Mouse (Mus musculus) ES-Bruce4 (cell line): ENCODE measurements around the gene Zfp978. TPM values are rescaled to one million over a fixed set of nuclear protein-coding genes. Genes with fewer than 3 reads are reported as not detected.
A peak's percentile ranks its signal among the peaks of the same experiment; 100 is the strongest.
"Not testable (repeated sequence)": the region's sequence is repeated elsewhere in the genome, so short reads cannot be mapped to it uniquely, and the experiment has no call there.

Source experiments
- H3K27ac ChIP-seq: 2 replicates; pipeline ENCODE4 v1.5.1; 2012; ENCODE audit warnings: low read length, inconsistent platforms; ENCODE audit not compliant: insufficient read depth
- H3K27me3 ChIP-seq: 2 replicates; pipeline ENCODE4 v1.6.1; 2012; ENCODE audit warnings: mild to moderate bottlenecking, low read length, inconsistent platforms; ENCODE audit not compliant: control insufficient read depth, poor library complexity, insufficient read depth, severe bottlenecking
- H3K36me3 ChIP-seq: 2 replicates; pipeline ENCODE4 v1.6.1; 2012; ENCODE audit warnings: inconsistent platforms, mild to moderate bottlenecking, low read length, moderate library complexity; ENCODE audit not compliant: control insufficient read depth, poor library complexity, insufficient read depth, severe bottlenecking
- H3K4me1 ChIP-seq: one replicate; pipeline ENCODE4 v1.8.1; 2011; ENCODE audit warnings: low read length; ENCODE audit not compliant: control insufficient read depth, insufficient read depth
- H3K4me3 ChIP-seq: 2 replicates; pipeline ENCODE4 v1.5.1; 2011; ENCODE audit warnings: low read depth, mild to moderate bottlenecking, low read length
- H3K9ac ChIP-seq: 2 replicates; pipeline ENCODE4 v1.6.1; 2012; ENCODE audit warnings: low read depth, mild to moderate bottlenecking, inconsistent platforms; ENCODE audit not compliant: poor library complexity, severe bottlenecking
- H3K9me3 ChIP-seq: replicated peaks from 2 replicates; pipeline ENCODE4 v1.6.1; 2012; ENCODE audit warnings: mild to moderate bottlenecking, low read length, inconsistent platforms; ENCODE audit not compliant: control insufficient read depth, poor library complexity, insufficient read depth, severe bottlenecking
- CTCF ChIP-seq: IDR thresholded peaks from one replicate; pipeline ENCODE4 v1.8.1; 2011; ENCODE audit warnings: low read depth, low read length
- polyA plus RNA-seq: library from polyadenylated mRNA; stranded (reverse); fragments of >200 nt; gene quantifications from 2 replicates; pipeline ENCODE4 v1.2.4, GENCODE M21; 2011; ENCODE audit warnings: low read depth; ENCODE audit not compliant: missing spikeins, insufficient read depth, insufficient read length

Gene Zfp978
- polyA plus RNA-seq, 1 experiment: 46.3 TPM

DNA sequence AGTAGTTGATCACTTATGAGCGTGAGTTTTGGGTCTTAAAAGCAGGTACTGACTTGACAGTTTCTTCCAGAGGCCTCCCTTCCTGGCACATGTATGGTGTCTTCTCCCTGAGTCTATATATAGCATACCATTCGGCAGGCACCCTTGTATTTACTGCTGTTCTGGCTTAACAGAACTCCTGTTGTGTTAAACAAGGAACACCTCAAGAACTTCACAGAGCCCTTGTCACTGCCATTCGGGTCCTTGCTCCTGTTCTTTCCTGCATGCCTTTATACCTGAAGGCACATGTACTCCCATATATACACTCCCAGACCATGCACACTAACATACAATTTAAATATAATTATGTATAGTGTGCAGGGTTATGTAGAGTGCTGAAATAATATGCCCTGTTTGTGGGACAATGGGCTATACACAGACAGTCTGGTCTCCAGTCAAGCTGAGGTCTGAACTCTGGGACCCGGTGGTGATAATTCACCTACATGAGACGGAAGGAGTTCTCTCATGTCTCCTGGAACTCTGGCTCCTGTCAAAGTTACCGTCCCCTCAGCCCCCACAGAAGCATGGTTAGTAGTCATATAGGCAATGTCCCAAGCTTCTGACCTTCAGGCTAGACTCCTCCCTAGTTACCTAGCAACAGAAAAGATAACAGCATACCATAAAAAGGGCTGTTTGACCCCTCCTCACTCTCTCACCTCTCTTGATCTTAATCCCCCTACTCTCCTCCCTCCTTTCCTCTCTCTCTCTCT, 37.0 kb downstream of the Zfp978 start:
- H3K4me3 ChIP-seq, H3K9me3 ChIP-seq: not testable (repeated sequence)

DNA sequence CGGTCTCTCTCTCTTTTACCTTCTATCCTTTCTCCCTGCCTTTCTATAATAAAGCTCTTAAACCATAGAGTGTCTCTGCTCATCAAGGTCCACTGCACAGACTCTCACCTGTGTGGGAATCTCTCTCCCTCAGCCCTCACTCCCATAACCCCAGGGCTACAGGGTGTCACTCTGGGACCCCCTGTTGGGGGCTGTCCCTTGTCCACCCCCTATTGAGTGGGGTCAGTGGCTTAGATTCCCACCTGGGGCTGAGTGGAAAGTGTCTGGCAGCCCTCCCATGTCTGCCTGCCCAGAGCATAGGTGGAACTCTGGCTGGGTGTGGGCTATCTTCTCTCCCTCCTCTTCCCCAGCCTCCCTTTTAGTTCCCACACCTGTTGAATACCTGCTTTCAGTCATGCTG, 37.6 kb downstream of the Zfp978 start:
- H3K4me3 ChIP-seq, H3K9ac ChIP-seq, H3K36me3 ChIP-seq, H3K4me1 ChIP-seq, H3K27ac ChIP-seq, H3K9me3 ChIP-seq, H3K27me3 ChIP-seq: not testable (repeated sequence)

More for the DNA sequence above, 37.0 kb downstream of the Zfp978 start:
- not testable (repeated sequence) for H3K27ac ChIP-seq, H3K9ac ChIP-seq, H3K4me1 ChIP-seq, H3K36me3 ChIP-seq, H3K27me3 ChIP-seq

DNA sequence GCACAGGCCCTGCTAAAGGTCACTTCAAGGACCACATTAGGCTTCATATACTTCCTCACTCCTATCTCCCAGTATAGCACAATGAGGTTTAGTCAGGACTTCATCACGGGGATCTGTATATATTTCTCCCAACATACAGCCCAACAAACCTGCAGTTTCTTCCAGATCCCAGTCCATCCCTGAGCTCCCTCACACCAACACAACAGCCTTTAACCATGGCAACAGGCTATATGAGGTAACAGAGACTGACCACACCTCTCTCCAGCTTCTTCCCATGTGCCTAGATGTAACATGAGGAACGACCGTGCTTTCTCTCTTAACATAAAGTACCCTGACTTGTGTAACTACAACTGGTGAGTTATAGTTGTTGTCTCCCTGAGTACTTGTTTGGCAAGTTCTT, 38.4 kb downstream of the Zfp978 start:
- H3K9ac ChIP-seq, H3K9me3 ChIP-seq, H3K36me3 ChIP-seq: not testable (repeated sequence)

DNA sequence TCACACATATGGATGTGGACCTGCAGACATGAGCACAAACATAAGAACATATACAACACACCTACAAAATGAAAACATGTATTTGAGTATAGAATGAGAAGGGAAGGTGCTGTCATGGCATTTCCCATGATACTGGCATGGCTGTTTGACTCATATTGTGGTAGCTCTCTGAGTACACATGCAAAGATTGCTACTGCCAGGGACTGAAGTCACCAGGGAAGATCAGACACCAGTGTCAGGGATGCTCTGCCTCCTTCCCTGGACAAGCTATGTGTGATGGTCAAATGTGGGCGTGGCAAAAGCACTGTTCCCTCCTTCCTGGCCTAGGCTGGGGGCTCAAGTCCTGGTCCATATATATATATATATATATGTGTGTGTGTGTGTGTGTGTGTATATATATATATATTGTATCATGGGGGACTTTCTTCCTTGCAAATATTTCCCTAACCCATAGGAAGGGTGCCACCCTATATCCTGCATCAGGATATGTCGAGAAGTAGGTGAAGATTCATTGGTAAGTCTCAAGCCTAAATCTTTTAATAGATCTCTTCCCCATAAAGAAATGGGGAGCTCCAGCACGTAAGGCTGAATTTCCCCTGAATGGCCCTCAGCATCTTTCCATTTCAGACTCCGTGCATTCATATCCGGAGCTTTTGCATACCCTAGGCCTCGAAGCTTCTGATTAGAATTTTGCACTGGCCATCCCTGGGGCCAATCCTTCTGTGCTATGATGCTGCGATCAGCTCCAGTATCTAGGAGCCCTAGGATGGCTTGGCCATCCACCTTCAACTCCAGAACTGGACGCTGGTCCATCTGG, 39.1 kb downstream of the Zfp978 start:
- H3K9ac ChIP-seq, H3K27ac ChIP-seq, H3K9me3 ChIP-seq, H3K27me3 ChIP-seq, H3K4me1 ChIP-seq, H3K36me3 ChIP-seq, H3K4me3 ChIP-seq: not testable (repeated sequence)

More for the DNA sequence above, 38.4 kb downstream of the Zfp978 start:
- not testable (repeated sequence) for H3K4me1 ChIP-seq, H3K4me3 ChIP-seq, H3K27ac ChIP-seq, H3K27me3 ChIP-seq

DNA sequence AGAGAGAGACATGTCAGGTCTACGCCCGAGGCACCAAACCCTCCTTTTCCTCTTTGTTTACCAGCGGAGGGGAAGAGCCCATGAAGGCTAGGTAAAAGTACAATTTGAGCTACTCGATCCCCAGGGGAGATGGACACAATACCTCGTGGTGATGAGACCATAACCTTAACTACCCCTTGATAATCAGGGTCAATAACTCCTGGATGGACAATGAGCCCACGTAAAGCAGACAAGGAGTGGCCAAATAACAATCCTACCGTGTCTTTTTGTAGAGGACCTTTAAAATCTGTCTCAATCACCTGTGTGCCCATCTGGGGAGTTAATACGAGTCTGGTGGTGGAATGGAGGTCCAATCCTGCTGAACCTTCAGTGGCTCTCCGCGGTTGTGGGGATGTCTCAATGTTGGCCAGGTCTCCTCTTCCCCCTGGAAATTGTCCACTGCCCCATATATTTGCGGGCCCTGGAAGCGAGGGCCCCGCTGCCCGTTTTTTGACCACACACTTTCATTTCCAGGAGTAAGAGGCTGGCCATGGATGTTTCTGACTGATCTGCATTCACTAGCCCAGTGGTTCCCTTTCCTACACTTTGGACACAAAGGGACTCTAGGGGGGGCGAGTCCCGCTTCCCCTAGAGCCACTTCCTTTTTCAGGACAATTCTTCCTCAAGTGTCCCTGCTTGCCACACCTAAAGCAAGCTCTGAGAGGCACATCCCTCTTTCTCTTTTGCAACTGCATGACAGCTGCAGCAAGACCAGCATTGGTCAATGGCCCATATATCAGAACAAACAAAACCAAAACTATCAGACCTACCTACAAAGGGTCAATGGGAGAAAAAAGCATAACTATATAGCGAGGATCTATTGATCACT, 40.0 kb downstream of the Zfp978 start:
- not testable (repeated sequence) for H3K27me3 ChIP-seq, H3K9ac ChIP-seq, H3K36me3 ChIP-seq, H3K27ac ChIP-seq, H3K4me3 ChIP-seq, H3K4me1 ChIP-seq, H3K9me3 ChIP-seq

DNA sequence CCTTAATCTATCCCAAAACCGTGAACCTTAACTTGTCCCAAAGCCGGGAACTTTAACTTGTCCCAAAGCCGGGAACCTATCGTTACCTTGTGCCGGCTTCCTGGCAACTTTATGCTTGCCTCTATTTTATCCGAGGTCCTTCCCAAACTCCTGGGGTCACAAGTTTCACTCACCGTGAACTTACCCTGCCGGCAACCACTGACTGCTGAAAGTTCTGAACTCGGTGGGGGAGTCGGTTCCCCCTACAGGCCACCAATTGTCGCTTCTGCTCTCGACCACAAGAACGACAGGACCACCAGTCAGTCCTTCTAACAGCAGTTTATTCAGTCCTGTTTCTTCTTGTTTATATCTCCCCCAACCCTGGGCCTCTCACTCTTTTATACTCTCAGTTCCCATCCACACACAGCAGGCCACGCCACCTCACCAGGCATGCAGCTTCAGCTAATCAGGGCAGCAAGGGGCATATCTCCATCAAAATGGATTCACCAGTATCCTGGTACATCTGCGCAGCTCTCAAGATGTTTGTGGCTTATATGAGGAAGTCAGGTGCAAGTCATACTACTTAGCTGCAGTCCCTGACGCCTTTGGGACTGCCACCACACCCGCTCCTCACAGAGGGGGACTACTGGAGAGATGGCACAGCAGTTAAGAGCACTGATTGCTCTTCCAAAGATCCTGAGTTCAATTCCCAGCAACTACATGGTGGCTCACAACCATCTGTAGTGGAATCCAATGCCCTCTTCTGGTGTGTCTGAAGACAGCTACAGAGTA, 40.8 kb downstream of the Zfp978 start:
- H3K9me3 ChIP-seq, H3K9ac ChIP-seq, H3K4me1 ChIP-seq, H3K27me3 ChIP-seq, H3K4me3 ChIP-seq, H3K36me3 ChIP-seq, H3K27ac ChIP-seq: not testable (repeated sequence)
- TF ChIP-seq CTCF: peak; percentile 38

DNA sequence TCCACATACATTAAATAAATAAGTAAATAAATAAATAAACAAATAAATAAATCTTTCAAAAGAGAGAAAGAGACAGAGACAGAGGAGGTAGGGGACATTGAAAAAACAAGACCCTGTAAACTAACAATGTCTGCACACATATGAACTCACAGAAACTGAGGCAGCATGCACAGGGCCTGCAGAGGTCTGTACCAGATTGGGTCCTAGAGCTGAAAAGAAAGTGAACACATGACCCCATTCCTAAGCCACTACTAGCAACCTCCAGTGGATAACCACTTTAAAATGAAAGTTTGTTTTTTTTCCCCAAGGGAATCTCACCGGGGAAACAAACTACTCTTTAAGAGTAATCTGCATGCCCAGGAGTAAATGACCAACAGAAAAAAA, 41.4 kb downstream of the Zfp978 start:
- not testable (repeated sequence) for H3K4me1 ChIP-seq, H3K9me3 ChIP-seq, H3K4me3 ChIP-seq, H3K27me3 ChIP-seq, H3K36me3 ChIP-seq, H3K9ac ChIP-seq, H3K27ac ChIP-seq

DNA sequence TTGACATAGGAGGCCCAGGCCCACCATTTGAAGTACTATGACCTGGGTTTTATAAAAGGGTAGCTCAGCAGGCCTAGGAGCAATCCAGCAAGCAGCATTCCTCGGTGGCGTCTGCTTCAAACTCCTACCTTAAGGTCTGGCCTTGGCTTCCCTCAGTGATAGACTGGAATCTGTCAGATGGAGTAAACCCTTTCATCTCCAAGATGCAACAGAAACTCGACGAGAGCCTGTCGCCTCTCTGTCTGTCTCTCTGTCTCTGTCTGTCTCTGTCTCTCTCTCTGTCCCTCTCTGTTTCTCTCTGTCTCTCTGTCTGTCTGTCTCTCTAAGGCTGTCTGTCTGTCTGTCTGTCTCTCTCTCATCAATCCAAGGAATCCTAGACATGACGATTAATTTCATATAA, 42.4 kb downstream of the Zfp978 start:
- not testable (repeated sequence) for H3K9me3 ChIP-seq, H3K36me3 ChIP-seq, H3K9ac ChIP-seq, H3K27ac ChIP-seq, H3K4me1 ChIP-seq, H3K27me3 ChIP-seq, H3K4me3 ChIP-seq
